Mouse (Mus musculus) brain, embryonic 14.5 days (tissue): ENCODE results near the gene Kcnk15.

Source experiments
- CTCF ChIP-seq: fragments of 200-500 bp; IDR thresholded peaks from 2 replicates; pipeline ENCODE4 v1.5.1; 2012; ENCODE audit warnings: inconsistent platforms, mild to moderate bottlenecking, moderate library complexity, borderline replicate concordance; ENCODE audit not compliant: insufficient read depth, insufficient read length; ENCODE audit errors: extremely low read depth
- POLR2A ChIP-seq: fragments of 200-500 bp; IDR thresholded peaks from 2 replicates; pipeline ENCODE4 v1.6.1; 2012; ENCODE audit warnings: mild to moderate bottlenecking, inconsistent platforms, borderline replicate concordance; ENCODE audit not compliant: poor library complexity, insufficient read depth, insufficient read length, severe bottlenecking; ENCODE audit errors: extremely low read depth

- TF ChIP-seq CTCF, result no peak
- no peak for TF ChIP-seq POLR2A
Observed at GRCm38 (mm10) chr2:163891271-163891670, 37.8 kb downstream of the Kcnk15 start.
